Mouse (Mus musculus) liver, adult 2 months (tissue): ENCODE data around the gene Renbp. TPM values are rescaled to one million over a fixed set of nuclear protein-coding genes. Genes with fewer than 3 reads are reported as not detected.
A peak's percentile ranks its signal among the peaks of the same experiment; 100 is the strongest.

ENCODE experiments used
- DNase-seq: peaks from one replicate; pipeline ENCODE4 v3.0.0-alpha.2; 2011; ENCODE audit warnings: low read depth, low spot score; ENCODE audit errors: extremely low read depth
- H3K27ac ChIP-seq: fragments of 200-500 bp; replicated peaks from 2 replicates; pipeline ENCODE4 v1.5.1; 2012; ENCODE audit warnings: low read depth, mild to moderate bottlenecking, control low read depth, inconsistent platforms, low read length; ENCODE audit not compliant: insufficient read depth
- H3K27me3 ChIP-seq: fragments of 200-500 bp; 2 replicates; pipeline ENCODE4 v1.6.1; 2012; ENCODE audit warnings: mild to moderate bottlenecking, moderate library complexity, low read length, inconsistent platforms; ENCODE audit not compliant: control insufficient read depth, insufficient read depth
- H3K36me3 ChIP-seq: fragments of 200-500 bp; 2 replicates; pipeline ENCODE4 v1.6.1; 2012; ENCODE audit warnings: low read length, inconsistent platforms; ENCODE audit not compliant: control insufficient read depth, insufficient read depth
- H3K4me1 ChIP-seq: fragments of 200-500 bp; 2 replicates; pipeline ENCODE4 v1.6.1; 2011; ENCODE audit warnings: low read length; ENCODE audit not compliant: control insufficient read depth, insufficient read depth
- H3K4me3 ChIP-seq: fragments of 200-500 bp; 2 replicates; pipeline ENCODE4 v1.5.1; 2011; ENCODE audit warnings: low read depth, mild to moderate bottlenecking, control low read depth, low read length, moderate library complexity; ENCODE audit not compliant: insufficient read depth
- H3K79me2 ChIP-seq: fragments of 200-500 bp; 2 replicates; pipeline ENCODE4 v1.6.1; 2012; ENCODE audit warnings: inconsistent platforms, mild to moderate bottlenecking, low read length, moderate library complexity; ENCODE audit not compliant: control insufficient read depth, insufficient read depth
- H3K9ac ChIP-seq: fragments of 200-500 bp; 2 replicates; pipeline ENCODE4 v1.6.1; 2012; ENCODE audit warnings: low read depth, mild to moderate bottlenecking, control low read depth, inconsistent platforms, low read length
- CTCF ChIP-seq: fragments of 200-500 bp; IDR thresholded peaks from 2 replicates; pipeline ENCODE4 v1.5.1; 2011; ENCODE audit warnings: low read depth, low read length, control low read depth
- POLR2A ChIP-seq: fragments of 200-500 bp; IDR thresholded peaks from 2 replicates; pipeline ENCODE4 v1.6.1; 2011; ENCODE audit warnings: low read length, control low read depth; ENCODE audit not compliant: insufficient read depth; ENCODE audit errors: extremely low read depth
- WGBS: fragments of 180-500 bp; shearing (Covaris S2); methylation state at CpG from one replicate; pipeline ENCODE4 v1.1.7; 2018; 5-methylcytosine and 5-hydroxymethylcytosine counted together
- polyA plus RNA-seq: library from polyadenylated mRNA; depleted of rRNA; stranded (reverse); fragments of >200 nt; gene quantifications from 2 replicates; pipeline ENCODE4 v1.2.3, GENCODE M21; 2012
- total RNA-seq: library from RNA; depleted of rRNA; stranded (reverse); fragments of >200 nt; gene quantifications from 2 replicates; pipeline ENCODE4 v1.2.3, GENCODE M21; 2014

Renbp gene
- total and polyA plus RNA-seq, 2 experiments, result 2.9 to 4.1 TPM

GRCm38 (mm10) chrX:73954988-73955387 lies 24.3 kb upstream of the Renbp start:
- TF ChIP-seq CTCF, result no peak
- no peak for TF ChIP-seq POLR2A
- no peaks in the 10 kb centered on the region for H3K79me2 ChIP-seq
- no peaks in the 10 kb centered on the region for H3K27me3 ChIP-seq
- H3K27ac ChIP-seq, result no peak overlapping the region
- no peak overlapping the region for H3K4me3 ChIP-seq
- no peak overlapping the region for H3K9ac ChIP-seq
- 98% methylated on average over 6 of the region's 6 CpGs for WGBS
- DNase-seq, result no peak
- H3K36me3 ChIP-seq, result peaks cover 57% of the 10 kb centered on the region
- no peaks in the 10 kb centered on the region for H3K4me1 ChIP-seq

- TF ChIP-seq CTCF, result no peak
- TF ChIP-seq POLR2A, result no peak
- Histone ChIP-seq H3K27ac (no peak overlapping the region), H3K9ac (no peak overlapping the region), H3K79me2 (no peaks in the 10 kb centered on the region), H3K4me3 (no peak overlapping the region), H3K36me3 (peaks cover 51% of the 10 kb centered on the region), H3K27me3 (no peaks in the 10 kb centered on the region), H3K4me1 (no peaks in the 10 kb centered on the region)
- DNase-seq, result no peak
- WGBS, result 89% methylated on average over 5 of the region's 5 CpGs
Measured at GRCm38 (mm10) chrX:73952603-73953002, 22.0 kb upstream of the Renbp start.

GRCm38 (mm10) chrX:73949341-73949740 lies 18.7 kb upstream of the Renbp start:
- no peak for DNase-seq
- no peak overlapping the region for H3K4me3 ChIP-seq
- H3K9ac ChIP-seq, result no peak overlapping the region
- no peaks in the 10 kb centered on the region for H3K4me1 ChIP-seq
- peaks cover 54% of the 10 kb centered on the region for H3K36me3 ChIP-seq
- H3K27me3 ChIP-seq, result no peaks in the 10 kb centered on the region
- no peak overlapping the region for H3K27ac ChIP-seq
- TF ChIP-seq CTCF (no peak), POLR2A (no peak)
- H3K79me2 ChIP-seq, result no peaks in the 10 kb centered on the region
- WGBS, result 94% methylated on average over 7 of the region's 10 CpGs

- DNase-seq, result peak; percentile 28
- peaks cover 54% of the 10 kb centered on the region for H3K36me3 ChIP-seq
- H3K27ac ChIP-seq, result no peak overlapping the region
- no peaks in the 10 kb centered on the region for H3K4me1 ChIP-seq
- H3K4me3 ChIP-seq, result no peak overlapping the region
- H3K79me2 ChIP-seq, result no peaks in the 10 kb centered on the region
- TF ChIP-seq POLR2A, result no peak
- peak; percentile 37 for TF ChIP-seq CTCF
- no peak overlapping the region for H3K9ac ChIP-seq
- H3K27me3 ChIP-seq, result no peaks in the 10 kb centered on the region
- WGBS, result 37% methylated on average over 4 of the region's 4 CpGs
Measured at GRCm38 (mm10) chrX:73948647-73949046, 18.0 kb upstream of the Renbp start.

GRCm38 (mm10) chrX:73946896-73947295 lies 16.2 kb upstream of the Renbp start:
- H3K27me3 ChIP-seq, result no peaks in the 10 kb centered on the region
- no peak overlapping the region for H3K9ac ChIP-seq
- H3K79me2 ChIP-seq, result no peaks in the 10 kb centered on the region
- no peak overlapping the region for H3K27ac ChIP-seq
- H3K4me1 ChIP-seq, result no peaks in the 10 kb centered on the region
- H3K36me3 ChIP-seq, result peaks cover 47% of the 10 kb centered on the region
- TF ChIP-seq CTCF, result no peak
- TF ChIP-seq POLR2A, result no peak
- no peak overlapping the region for H3K4me3 ChIP-seq
- no peak for DNase-seq
- WGBS, result 31% methylated on average over 6 of the region's 6 CpGs

- Histone ChIP-seq H3K27me3 (no peaks in the 10 kb centered on the region), H3K27ac (no peak overlapping the region), H3K79me2 (no peaks in the 10 kb centered on the region), H3K4me3 (no peak overlapping the region), H3K4me1 (no peaks in the 10 kb centered on the region), H3K9ac (no peak overlapping the region), H3K36me3 (peaks cover 30% of the 10 kb centered on the region)
- no peak for TF ChIP-seq CTCF
- DNase-seq, result no peak
- WGBS, result 74% methylated on average over 2 of the region's 2 CpGs
Measured at GRCm38 (mm10) chrX:73942294-73942693, 11.6 kb upstream of the Renbp start.
